Mouse (Mus musculus) adrenal gland, adult 8-10 months (tissue): ENCODE results near the gene Defb28. TPM values are rescaled to one million over a fixed set of nuclear protein-coding genes. Genes with fewer than 3 reads are reported as not detected.

Experiments
- DNase-seq: peaks from one replicate; pipeline ENCODE4 v3.0.0; 2022
- total RNA-seq, 4 experiments: library from RNA; stranded (reverse); gene quantifications; 2 replicates each; pipeline ENCODE4 v1.2.4; 2022

Gene Defb28
- not detected for total RNA-seq

- peak; percentile 33 for DNase-seq
These were observed at the start of gene Defb28 for GRCm38 (mm10) chr2:152517981-152518380. Gene Defb28 (plus strand): TSS chr2:152518255.

GRCm38 (mm10) chr2:152470973-152471372 is 47.1 kb upstream of the Defb28 start:
- DNase-seq = peak; percentile 3

- no peak for DNase-seq
These were observed 45.6 kb upstream of the Defb28 start for GRCm38 (mm10) chr2:152472434-152472833.

GRCm38 (mm10) chr2:152476763-152477162 is 41.3 kb upstream of the Defb28 start, which contains the start of gene Defb20:
Gene Defb20 (plus strand): TSS chr2:152477063.
- no peak for DNase-seq

GRCm38 (mm10) chr2:152480881-152481280 is 37.2 kb upstream of the Defb28 start:
- DNase-seq = no peak

- no peak for DNase-seq
These were observed 36.3 kb upstream of the Defb28 start for GRCm38 (mm10) chr2:152481726-152482125.

GRCm38 (mm10) chr2:152487024-152487423 is 31.0 kb upstream of the Defb28 start:
- no peak for DNase-seq

GRCm38 (mm10) chr2:152490038-152490437 is 28.0 kb upstream of the Defb28 start, which contains the start of gene Defb22:
Gene Defb22 (minus strand): TSS chr2:152490138.
- DNase-seq = no peak

GRCm38 (mm10) chr2:152493151-152493550 is 24.9 kb upstream of the Defb28 start:
- DNase-seq = no peak

GRCm38 (mm10) chr2:152498020-152498419 is 20.0 kb upstream of the Defb28 start:
- DNase-seq = no peak

- no peak for DNase-seq
These were observed 17.7 kb upstream of the Defb28 start for GRCm38 (mm10) chr2:152500204-152500862.

GRCm38 (mm10) chr2:152500863-152501229 is 17.2 kb upstream of the Defb28 start:
- no peak for DNase-seq

- DNase-seq = no peak
These were observed 14.1 kb upstream of the Defb28 start for GRCm38 (mm10) chr2:152503950-152504349.

GRCm38 (mm10) chr2:152511592-152511991 is 6.5 kb upstream of the Defb28 start, which contains the start of gene Defb26:
Gene Defb26 (minus strand): TSS chr2:152511692.
- no peak for DNase-seq

GRCm38 (mm10) chr2:152516084-152516483 is 2.0 kb upstream of the Defb28 start:
- no peak for DNase-seq

GRCm38 (mm10) chr2:152539944-152540710 is 22.1 kb downstream of the Defb28 start, which contains the start of gene Defb29:
Gene Defb29 (minus strand): TSS chr2:152540098.
- DNase-seq = no peak

- no peak for DNase-seq
These were observed 23.9 kb downstream of the Defb28 start for GRCm38 (mm10) chr2:152541979-152542378.

- DNase-seq = no peak
These were observed 24.8 kb downstream of the Defb28 start for GRCm38 (mm10) chr2:152542897-152543296.

- DNase-seq = no peak
These were observed 25.4 kb downstream of the Defb28 start for GRCm38 (mm10) chr2:152543478-152543877.

GRCm38 (mm10) chr2:152544691-152545090 is 26.6 kb downstream of the Defb28 start:
- peak; percentile 32 for DNase-seq

GRCm38 (mm10) chr2:152548124-152548523 is 30.1 kb downstream of the Defb28 start:
- DNase-seq = no peak

GRCm38 (mm10) chr2:152553774-152554423 is 35.8 kb downstream of the Defb28 start:
- DNase-seq = peak; percentile 31

- DNase-seq = no peak
These were observed 38.6 kb downstream of the Defb28 start for GRCm38 (mm10) chr2:152556655-152557054.
